Mouse (Mus musculus): ENCODE data around the gene Pdzd4. TPM values are rescaled to one million over a fixed set of nuclear protein-coding genes. Genes with fewer than 3 reads are reported as not detected.

Gene Pdzd4
- polyA plus RNA-seq, 1 experiment from 2014 or later = 0.30 TPM

GRCm38 (mm10) chrX:73823747-73824146 lies 1.0 kb downstream of the Pdzd4 start:
- H3K36me3 ChIP-seq = no peaks in the 10 kb centered on the region
- no peaks in the 10 kb centered on the region for H3K9me3 ChIP-seq (replicated peaks)
- 14% methylated on average over 17 of the region's 17 CpGs for WGBS
- H3K9ac ChIP-seq = no peak overlapping the region
- H3K27ac ChIP-seq = no peak overlapping the region
- peaks cover 28% of the 10 kb centered on the region for H3K27me3 ChIP-seq
- ATAC-seq (replicated peaks; ENCODE audit: insufficient number of reproducible peaks, insufficient read depth, low FRiP score, low read depth) = no peak
- H3K4me2 ChIP-seq = peak overlapping the region; percentile 89
- H3K4me3 ChIP-seq = peak overlapping the region; percentile 62
- peaks cover 11% of the 10 kb centered on the region for H3K4me1 ChIP-seq (replicated peaks)

- Histone ChIP-seq H3K27me3 (no peaks in the 10 kb centered on the region), H3K4me1 (replicated peaks) (peaks cover 5% of the 10 kb centered on the region), H3K9me3 (replicated peaks) (no peaks in the 10 kb centered on the region), H3K27ac (no peak overlapping the region), H3K4me3 (no peak overlapping the region), H3K4me2 (no peak overlapping the region), H3K36me3 (no peaks in the 10 kb centered on the region), H3K9ac (no peak overlapping the region)
- ATAC-seq (replicated peaks; ENCODE audit: insufficient number of reproducible peaks, insufficient read depth, low FRiP score, low read depth) = no peak
- WGBS = 63% methylated on average over 3 of the region's 3 CpGs
Observed at GRCm38 (mm10) chrX:73816596-73817314, 8.0 kb downstream of the Pdzd4 start.

GRCm38 (mm10) chrX:73815072-73815471 lies 9.7 kb downstream of the Pdzd4 start:
- Histone ChIP-seq H3K36me3 (no peaks in the 10 kb centered on the region), H3K4me2 (peak overlapping the region; percentile 55), H3K4me1 (replicated peaks) (peaks cover 5% of the 10 kb centered on the region), H3K27me3 (no peaks in the 10 kb centered on the region), H3K9me3 (replicated peaks) (no peaks in the 10 kb centered on the region), H3K9ac (no peak overlapping the region), H3K27ac (no peak overlapping the region), H3K4me3 (peak overlapping the region; percentile 29)
- no peak for ATAC-seq (replicated peaks; ENCODE audit: insufficient number of reproducible peaks, insufficient read depth, low FRiP score, low read depth)
- WGBS = 11% methylated on average over 14 of the region's 14 CpGs

GRCm38 (mm10) chrX:73805814-73806213 lies 19.0 kb downstream of the Pdzd4 start:
- Histone ChIP-seq H3K27me3 (no peaks in the 10 kb centered on the region), H3K27ac (no peak overlapping the region), H3K4me2 (no peak overlapping the region), H3K36me3 (no peaks in the 10 kb centered on the region), H3K4me1 (replicated peaks) (no peaks in the 10 kb centered on the region), H3K4me3 (no peak overlapping the region), H3K9me3 (replicated peaks) (no peaks in the 10 kb centered on the region), H3K9ac (no peak overlapping the region)
- ATAC-seq (replicated peaks; ENCODE audit: insufficient number of reproducible peaks, insufficient read depth, low FRiP score, low read depth) = no peak
- 69% methylated on average over 1 of the region's 1 CpGs for WGBS

GRCm38 (mm10) chrX:73798502-73798901 lies 26.3 kb downstream of the Pdzd4 start:
- no peaks in the 10 kb centered on the region for H3K36me3 ChIP-seq
- no peaks in the 10 kb centered on the region for H3K27me3 ChIP-seq
- H3K27ac ChIP-seq = no peak overlapping the region
- no peak overlapping the region for H3K4me3 ChIP-seq
- ATAC-seq (replicated peaks; ENCODE audit: insufficient number of reproducible peaks, insufficient read depth, low FRiP score, low read depth) = peak; percentile 59; the same call in 1 of the 2 replicates
- no peaks in the 10 kb centered on the region for H3K9me3 ChIP-seq (replicated peaks)
- 31% methylated on average over 9 of the region's 9 CpGs for WGBS
- no peaks in the 10 kb centered on the region for H3K4me1 ChIP-seq (replicated peaks)
- H3K4me2 ChIP-seq = no peak overlapping the region
- no peak overlapping the region for H3K9ac ChIP-seq

- Histone ChIP-seq H3K27ac (no peak overlapping the region), H3K4me1 (replicated peaks) (no peaks in the 10 kb centered on the region), H3K4me3 (no peak overlapping the region), H3K9ac (no peak overlapping the region), H3K27me3 (no peaks in the 10 kb centered on the region), H3K36me3 (no peaks in the 10 kb centered on the region), H3K9me3 (replicated peaks) (no peaks in the 10 kb centered on the region), H3K4me2 (no peak overlapping the region)
- WGBS = 76% methylated on average over 2 of the region's 2 CpGs
- ATAC-seq (replicated peaks; ENCODE audit: insufficient number of reproducible peaks, insufficient read depth, low FRiP score, low read depth) = no peak
Observed at GRCm38 (mm10) chrX:73797511-73797910, 27.3 kb downstream of the Pdzd4 start.

- H3K4me3 ChIP-seq = no peak overlapping the region
- no peaks in the 10 kb centered on the region for H3K27me3 ChIP-seq
- no peak overlapping the region for H3K27ac ChIP-seq
- H3K4me2 ChIP-seq = no peak overlapping the region
- 25% methylated on average over 1 of the region's 1 CpGs for WGBS
- peaks cover under 1% of the 10 kb centered on the region for H3K4me1 ChIP-seq (replicated peaks)
- H3K9ac ChIP-seq = no peak overlapping the region
- peaks cover 17% of the 10 kb centered on the region for H3K36me3 ChIP-seq
- no peak for ATAC-seq (replicated peaks; ENCODE audit: insufficient number of reproducible peaks, insufficient read depth, low FRiP score, low read depth)
- H3K9me3 ChIP-seq (replicated peaks) = no peaks in the 10 kb centered on the region
Observed at GRCm38 (mm10) chrX:73793505-73793904, 31.3 kb downstream of the Pdzd4 start.

GRCm38 (mm10) chrX:73793039-73793438 lies 31.7 kb downstream of the Pdzd4 start:
- no peak overlapping the region for H3K4me2 ChIP-seq
- no peaks in the 10 kb centered on the region for H3K9me3 ChIP-seq (replicated peaks)
- H3K4me1 ChIP-seq (replicated peaks) = peaks cover 5% of the 10 kb centered on the region
- H3K27me3 ChIP-seq = no peaks in the 10 kb centered on the region
- H3K4me3 ChIP-seq = no peak overlapping the region
- no peak overlapping the region for H3K9ac ChIP-seq
- ATAC-seq (replicated peaks; ENCODE audit: insufficient number of reproducible peaks, insufficient read depth, low FRiP score, low read depth) = no peak
- H3K27ac ChIP-seq = no peak overlapping the region
- peaks cover 17% of the 10 kb centered on the region for H3K36me3 ChIP-seq

GRCm38 (mm10) chrX:73788501-73788900 lies 36.3 kb downstream of the Pdzd4 start:
- Histone ChIP-seq H3K4me2 (peak overlapping the region; percentile 63; the same call in 1 of the 2 replicates), H3K36me3 (peaks cover 17% of the 10 kb centered on the region), H3K4me3 (peak overlapping the region; percentile 74), H3K4me1 (replicated peaks) (peaks cover 13% of the 10 kb centered on the region), H3K9me3 (replicated peaks) (no peaks in the 10 kb centered on the region), H3K27ac (no peak overlapping the region), H3K27me3 (no peaks in the 10 kb centered on the region), H3K9ac (no peak overlapping the region)
- 79% methylated on average over 1 of the region's 1 CpGs for WGBS
- no peak for ATAC-seq (replicated peaks; ENCODE audit: insufficient number of reproducible peaks, insufficient read depth, low FRiP score, low read depth)

GRCm38 (mm10) chrX:73787225-73787558 lies 37.6 kb downstream of the Pdzd4 start:
- H3K9ac ChIP-seq = peak overlapping the region; percentile 78
- peak overlapping the region; percentile 63 for H3K4me2 ChIP-seq
- H3K27me3 ChIP-seq = no peaks in the 10 kb centered on the region
- H3K36me3 ChIP-seq = peaks cover 17% of the 10 kb centered on the region
- peak overlapping the region; percentile 96 for H3K27ac ChIP-seq
- peak; percentile 3; the same call in 1 of the 2 replicates for ATAC-seq (replicated peaks; ENCODE audit: insufficient number of reproducible peaks, insufficient read depth, low FRiP score, low read depth)
- no peaks in the 10 kb centered on the region for H3K9me3 ChIP-seq (replicated peaks)
- 29% methylated on average over 17 of the region's 22 CpGs for WGBS
- peak overlapping the region; percentile 74 for H3K4me3 ChIP-seq
- peaks cover 13% of the 10 kb centered on the region for H3K4me1 ChIP-seq (replicated peaks)

- Histone ChIP-seq H3K4me3 (peak within 1 kb of the TSS; percentile 74), H3K36me3 (peaks cover 17% of the 10 kb centered on the region), H3K27me3 (no peaks in the 10 kb centered on the region), H3K9ac (peak within 1 kb of the TSS; percentile 78), H3K4me2 (peak within 1 kb of the TSS; percentile 63), H3K9me3 (replicated peaks) (no peaks in the 10 kb centered on the region), H3K27ac (peak within 1 kb of the TSS; percentile 96), H3K4me1 (replicated peaks) (peaks cover 13% of the 10 kb centered on the region)
- ATAC-seq (replicated peaks; ENCODE audit: insufficient number of reproducible peaks, insufficient read depth, low FRiP score, low read depth) = peak; percentile 93
- 13% methylated on average over 49 of the region's 52 CpGs for WGBS
Observed at GRCm38 (mm10) chrX:73786364-73787224, 38.2 kb downstream of the Pdzd4 start, which contains the start of the genes Idh3g and Ssr4. Gene Idh3g (minus strand): TSS chrX:73786897. Gene Ssr4 (plus strand): TSS chrX:73787028.
